Mouse (Mus musculus): ENCODE measurements around the gene Gm49336. TPM values are rescaled to one million over a fixed set of nuclear protein-coding genes. Genes with fewer than 3 reads are reported as not detected.

The Gm49336 gene
- polyA plus RNA-seq, 1 experiment from 2014 or later: 42.5 TPM

GRCm38 (mm10) chr14:60256356-60256755, 5.0 kb upstream of the Gm49336 start:
- Histone ChIP-seq H3K9ac (ENCODE audit: low read length) (no peak overlapping the region), H3K4me2 (ENCODE audit: low read length) (no peak overlapping the region), H3K27ac (replicated peaks in 1 of 2; ENCODE audit: control insufficient read depth in 1 of 2, insufficient read depth in 1 of 2, low read depth in 2 of 2, low read length in 2 of 2) (no peak overlapping the region), H3K9me3 (ENCODE audit: control insufficient read depth, low read length) (no peaks in the 10 kb centered on the region), H3K36me3 (ENCODE audit: control insufficient read depth, insufficient read depth, low read length) (no peaks in the 10 kb centered on the region), H3K4me1 (ENCODE audit: control insufficient read depth in 2 of 2, insufficient read depth in 2 of 2, low read length in 2 of 2) (peaks cover 5 to 7% of the 10 kb centered on the region in 2 experiments), H3K27me3 (ENCODE audit: control insufficient read depth, insufficient read depth, low read length) (no peaks in the 10 kb centered on the region), H3K4me3 (ENCODE audit: control insufficient read depth in 1 of 2, insufficient read depth in 1 of 2, low read depth in 1 of 2, low read length in 2 of 2) (no peak overlapping the region)
- ATAC-seq (ENCODE audit: insufficient number of reproducible peaks, insufficient read depth, low FRiP score, low read depth): no peak
- 18% methylated on average over 3 of the region's 3 CpGs for WGBS

- no peak for ATAC-seq (ENCODE audit: insufficient number of reproducible peaks, insufficient read depth, low FRiP score, low read depth)
- H3K27ac ChIP-seq (replicated peaks in 1 of 2; ENCODE audit: control insufficient read depth in 1 of 2, insufficient read depth in 1 of 2, low read depth in 2 of 2, low read length in 2 of 2): no peak overlapping the region
- no peaks in the 10 kb centered on the region for H3K27me3 ChIP-seq (ENCODE audit: control insufficient read depth, insufficient read depth, low read length)
- no peak overlapping the region for H3K4me3 ChIP-seq (ENCODE audit: control insufficient read depth in 1 of 2, insufficient read depth in 1 of 2, low read depth in 1 of 2, low read length in 2 of 2)
- H3K4me2 ChIP-seq (ENCODE audit: low read length): no peak overlapping the region
- no peaks in the 10 kb centered on the region for H3K9me3 ChIP-seq (ENCODE audit: control insufficient read depth, low read length)
- no peak overlapping the region for H3K9ac ChIP-seq (ENCODE audit: low read length)
- H3K36me3 ChIP-seq (ENCODE audit: control insufficient read depth, insufficient read depth, low read length): no peaks in the 10 kb centered on the region
- peaks cover 5 to 14% of the 10 kb centered on the region in 2 experiments for H3K4me1 ChIP-seq (ENCODE audit: control insufficient read depth in 2 of 2, insufficient read depth in 2 of 2, low read length in 2 of 2)
Measured at GRCm38 (mm10) chr14:60254774-60255173, 3.5 kb upstream of the Gm49336 start.

- no peak overlapping the region for H3K27ac ChIP-seq (replicated peaks in 1 of 2; ENCODE audit: control insufficient read depth in 1 of 2, insufficient read depth in 1 of 2, low read depth in 2 of 2, low read length in 2 of 2)
- H3K27me3 ChIP-seq (ENCODE audit: control insufficient read depth, insufficient read depth, low read length): no peaks in the 10 kb centered on the region
- no peak for ATAC-seq (ENCODE audit: insufficient number of reproducible peaks, insufficient read depth, low FRiP score, low read depth)
- no peak overlapping the region for H3K4me3 ChIP-seq (ENCODE audit: control insufficient read depth in 1 of 2, insufficient read depth in 1 of 2, low read depth in 1 of 2, low read length in 2 of 2)
- no peaks in the 10 kb centered on the region for H3K9me3 ChIP-seq (ENCODE audit: control insufficient read depth, low read length)
- peaks cover 5 to 21% of the 10 kb centered on the region in 2 experiments for H3K4me1 ChIP-seq (ENCODE audit: control insufficient read depth in 2 of 2, insufficient read depth in 2 of 2, low read length in 2 of 2)
- H3K36me3 ChIP-seq (ENCODE audit: control insufficient read depth, insufficient read depth, low read length): no peaks in the 10 kb centered on the region
- H3K4me2 ChIP-seq (ENCODE audit: low read length): no peak overlapping the region
- H3K9ac ChIP-seq (ENCODE audit: low read length): no peak overlapping the region
- WGBS: 69% methylated on average over 3 of the region's 3 CpGs
Measured at GRCm38 (mm10) chr14:60253466-60253865, 2.2 kb upstream of the Gm49336 start.

GRCm38 (mm10) chr14:60252004-60253000, 995 bp upstream of the Gm49336 start:
- peaks cover 5 to 21% of the 10 kb centered on the region in 2 experiments for H3K4me1 ChIP-seq (ENCODE audit: control insufficient read depth in 2 of 2, insufficient read depth in 2 of 2, low read length in 2 of 2)
- no peaks in the 10 kb centered on the region for H3K36me3 ChIP-seq (ENCODE audit: control insufficient read depth, insufficient read depth, low read length)
- peak overlapping the region; percentile 70 for H3K4me2 ChIP-seq (ENCODE audit: low read length)
- H3K9ac ChIP-seq (ENCODE audit: low read length): peak overlapping the region; percentile 98
- peak overlapping the region; percentile 86 to 95 for H3K27ac ChIP-seq (replicated peaks in 1 of 2; ENCODE audit: control insufficient read depth in 1 of 2, insufficient read depth in 1 of 2, low read depth in 2 of 2, low read length in 2 of 2)
- H3K9me3 ChIP-seq (ENCODE audit: control insufficient read depth, low read length): no peaks in the 10 kb centered on the region
- no peaks in the 10 kb centered on the region for H3K27me3 ChIP-seq (ENCODE audit: control insufficient read depth, insufficient read depth, low read length)
- 23% methylated on average over 15 of the region's 15 CpGs for WGBS
- peak overlapping the region; percentile 87 to 99 for H3K4me3 ChIP-seq (ENCODE audit: control insufficient read depth in 1 of 2, insufficient read depth in 1 of 2, low read depth in 1 of 2, low read length in 2 of 2)
- no peak for ATAC-seq (ENCODE audit: insufficient number of reproducible peaks, insufficient read depth, low FRiP score, low read depth)

- peaks cover 6% of the 10 kb centered on the region; the same call in 1 of the 2 replicates for H3K36me3 ChIP-seq (ENCODE audit: control insufficient read depth, insufficient read depth, low read length)
- peak; percentile 62 for ATAC-seq (ENCODE audit: insufficient number of reproducible peaks, insufficient read depth, low FRiP score, low read depth)
- H3K9me3 ChIP-seq (ENCODE audit: control insufficient read depth, low read length): no peaks in the 10 kb centered on the region
- H3K4me3 ChIP-seq (ENCODE audit: control insufficient read depth in 1 of 2, insufficient read depth in 1 of 2, low read depth in 1 of 2, low read length in 2 of 2): peak overlapping the region; percentile 97 to 99
- under 1% methylated on average over 39 of the region's 39 CpGs for WGBS
- H3K4me1 ChIP-seq (ENCODE audit: control insufficient read depth in 2 of 2, insufficient read depth in 2 of 2, low read length in 2 of 2): peaks cover 5 to 21% of the 10 kb centered on the region in 2 experiments
- H3K4me2 ChIP-seq (ENCODE audit: low read length): peak overlapping the region; percentile 78
- peak overlapping the region; percentile 98 for H3K9ac ChIP-seq (ENCODE audit: low read length)
- no peaks in the 10 kb centered on the region for H3K27me3 ChIP-seq (ENCODE audit: control insufficient read depth, insufficient read depth, low read length)
- peak overlapping the region; percentile 91 to 95 for H3K27ac ChIP-seq (replicated peaks in 1 of 2; ENCODE audit: control insufficient read depth in 1 of 2, insufficient read depth in 1 of 2, low read depth in 2 of 2, low read length in 2 of 2)
Measured at GRCm38 (mm10) chr14:60250879-60251278, 428 bp downstream of the Gm49336 start.

GRCm38 (mm10) chr14:60250366-60250765, 941 bp downstream of the Gm49336 start:
- Histone ChIP-seq H3K27me3 (ENCODE audit: control insufficient read depth, insufficient read depth, low read length) (no peaks in the 10 kb centered on the region), H3K4me2 (ENCODE audit: low read length) (peak overlapping the region; percentile 78), H3K27ac (replicated peaks in 1 of 2; ENCODE audit: control insufficient read depth in 1 of 2, insufficient read depth in 1 of 2, low read depth in 2 of 2, low read length in 2 of 2) (no peak overlapping the region), H3K9me3 (ENCODE audit: control insufficient read depth, low read length) (no peaks in the 10 kb centered on the region), H3K4me1 (ENCODE audit: control insufficient read depth in 2 of 2, insufficient read depth in 2 of 2, low read length in 2 of 2) (peaks cover 5 to 21% of the 10 kb centered on the region in 2 experiments), H3K9ac (ENCODE audit: low read length) (peak overlapping the region; percentile 98), H3K4me3 (ENCODE audit: control insufficient read depth in 1 of 2, insufficient read depth in 1 of 2, low read depth in 1 of 2, low read length in 2 of 2) (peak overlapping the region; percentile 97 to 99; a peak in 3 of 4 replicates), H3K36me3 (ENCODE audit: control insufficient read depth, insufficient read depth, low read length) (peaks cover 7% of the 10 kb centered on the region; the same call in 1 of the 2 replicates)
- ATAC-seq (ENCODE audit: insufficient number of reproducible peaks, insufficient read depth, low FRiP score, low read depth): no peak
- 12% methylated on average over 8 of the region's 8 CpGs for WGBS

GRCm38 (mm10) chr14:60238551-60238950, 12.8 kb downstream of the Gm49336 start:
- no peaks in the 10 kb centered on the region for H3K4me1 ChIP-seq (ENCODE audit: control insufficient read depth in 2 of 2, insufficient read depth in 2 of 2, low read length in 2 of 2)
- H3K4me3 ChIP-seq (ENCODE audit: control insufficient read depth in 1 of 2, insufficient read depth in 1 of 2, low read depth in 1 of 2, low read length in 2 of 2): no peak overlapping the region
- no peaks in the 10 kb centered on the region for H3K27me3 ChIP-seq (ENCODE audit: control insufficient read depth, insufficient read depth, low read length)
- WGBS: 76% methylated on average over 3 of the region's 3 CpGs
- no peak overlapping the region for H3K9ac ChIP-seq (ENCODE audit: low read length)
- ATAC-seq (ENCODE audit: insufficient number of reproducible peaks, insufficient read depth, low FRiP score, low read depth): no peak
- no peak overlapping the region for H3K4me2 ChIP-seq (ENCODE audit: low read length)
- no peaks in the 10 kb centered on the region for H3K9me3 ChIP-seq (ENCODE audit: control insufficient read depth, low read length)
- peaks cover 70% of the 10 kb centered on the region for H3K36me3 ChIP-seq (ENCODE audit: control insufficient read depth, insufficient read depth, low read length)
- H3K27ac ChIP-seq (replicated peaks in 1 of 2; ENCODE audit: control insufficient read depth in 1 of 2, insufficient read depth in 1 of 2, low read depth in 2 of 2, low read length in 2 of 2): no peak overlapping the region

Data from heart, embryonic 14.5 days (tissue).